Mouse (Mus musculus) right cerebral cortex, postnatal 14 days (tissue): Measurements from ENCODE around the gene Wbp2nl.
A peak's percentile ranks its signal among the peaks of the same experiment; 100 is the strongest.

ENCODE experiments used
- DNase-seq: peaks from one replicate; pipeline ENCODE4 v3.0.0; 2022

Gene Wbp2nl

DNA sequence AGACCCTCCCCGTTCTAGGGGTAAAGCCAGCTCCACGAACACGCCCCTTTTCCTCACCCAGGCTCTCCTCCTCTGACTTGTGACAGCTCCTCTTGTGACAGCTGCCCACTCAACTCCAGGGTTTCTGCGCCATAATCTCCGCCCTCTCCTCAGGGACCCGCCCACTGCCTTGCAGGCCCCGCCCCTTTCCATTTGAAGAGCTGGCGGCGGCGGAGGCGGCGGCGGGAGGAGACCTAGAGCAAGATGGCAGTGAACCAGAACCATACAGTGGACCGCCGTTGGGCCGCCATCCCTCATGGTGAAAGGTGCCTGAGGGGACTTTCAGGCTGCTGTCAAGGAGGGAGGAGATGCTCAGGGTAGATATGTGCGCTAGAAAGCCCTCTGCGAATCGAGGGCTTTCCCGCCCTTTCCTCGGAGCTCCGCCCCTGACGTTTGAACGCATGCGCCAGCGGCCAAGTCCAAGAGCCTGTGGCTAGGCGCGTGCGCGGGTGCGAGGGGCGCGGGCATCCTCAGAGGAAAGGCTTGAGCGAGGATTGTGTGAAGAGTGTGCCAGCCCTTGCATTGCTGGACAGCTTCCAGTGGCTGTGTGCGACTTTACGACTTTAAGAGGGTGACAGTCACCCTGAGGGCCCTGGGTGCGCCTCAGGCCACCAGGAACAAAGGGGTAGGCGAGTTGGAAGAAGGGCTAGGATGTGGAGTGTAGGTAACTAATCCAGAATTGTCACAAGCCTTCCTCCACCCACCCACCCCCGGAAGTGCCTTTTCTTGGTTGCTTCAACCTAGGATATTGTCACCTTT lies at the start of gene Wbp2nl:
TSS of gene Wbp2nl (plus strand) at position 191 of the 798 bp plus-strand sequence.
- no peak for DNase-seq

DNA sequence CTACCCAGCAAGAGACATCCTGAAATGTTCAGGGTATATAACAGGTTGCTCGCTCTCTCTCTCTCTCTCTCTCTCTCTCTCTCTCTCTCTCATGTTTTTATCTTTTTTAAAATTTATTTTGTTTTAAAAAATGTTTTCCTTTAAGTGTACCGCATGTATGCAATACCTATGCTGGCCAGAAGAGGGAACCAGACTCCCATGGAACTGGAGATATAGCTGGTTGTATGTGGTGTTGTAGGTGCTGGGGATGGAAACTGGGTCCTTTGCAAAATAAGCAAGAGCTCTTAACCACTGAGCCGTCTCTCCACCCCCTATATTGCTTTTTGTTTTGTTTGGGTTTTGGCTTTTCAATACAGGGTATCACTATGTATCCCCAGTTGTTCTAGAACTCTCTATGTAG lies 47.2 kb upstream of the Wbp2nl start:
- no peak for DNase-seq

DNA sequence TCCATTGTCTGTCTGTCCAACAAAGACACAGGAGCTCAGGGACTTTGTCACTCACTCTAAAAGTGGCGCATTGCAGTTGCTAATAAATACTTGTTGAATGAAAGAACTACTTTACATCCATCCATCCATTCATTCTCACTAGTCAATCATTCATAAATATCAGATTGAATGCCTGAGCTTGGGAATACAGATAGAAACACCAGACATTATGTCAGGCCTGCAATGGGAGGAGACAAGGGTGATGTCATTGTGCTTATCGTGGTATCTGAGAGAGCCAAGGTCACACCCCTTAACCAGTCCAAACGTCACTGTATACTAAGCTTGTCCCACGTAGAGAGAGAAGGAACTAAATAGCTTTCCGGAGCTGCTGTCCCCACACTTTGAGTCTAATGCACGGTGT lies 46.7 kb upstream of the Wbp2nl start, which contains the start of gene 1500009C09Rik:
TSS of gene 1500009C09Rik (plus strand) at position 301 of the 400 bp plus-strand sequence.
- DNase-seq: no peak

DNA sequence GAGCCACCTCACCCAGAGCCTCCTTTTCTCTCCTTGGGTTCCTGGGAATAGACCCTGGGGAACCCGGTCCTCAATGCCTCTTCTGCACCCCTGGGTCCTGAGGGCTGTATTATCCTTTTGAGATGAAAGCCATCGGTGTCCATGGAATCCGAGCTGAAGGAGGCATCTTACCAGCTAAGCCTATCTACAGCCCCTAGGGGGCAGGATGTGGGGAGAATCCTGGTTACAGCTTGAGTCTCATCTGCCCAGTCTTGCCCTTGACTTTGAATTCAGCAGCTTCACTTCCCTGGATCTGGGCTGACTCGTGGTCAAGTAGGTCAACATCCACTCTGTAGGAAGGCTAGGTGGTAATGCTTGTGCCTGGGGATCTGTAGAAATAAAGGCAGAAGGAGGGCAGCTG lies 43.5 kb upstream of the Wbp2nl start:
- DNase-seq: peak; percentile 42

DNA sequence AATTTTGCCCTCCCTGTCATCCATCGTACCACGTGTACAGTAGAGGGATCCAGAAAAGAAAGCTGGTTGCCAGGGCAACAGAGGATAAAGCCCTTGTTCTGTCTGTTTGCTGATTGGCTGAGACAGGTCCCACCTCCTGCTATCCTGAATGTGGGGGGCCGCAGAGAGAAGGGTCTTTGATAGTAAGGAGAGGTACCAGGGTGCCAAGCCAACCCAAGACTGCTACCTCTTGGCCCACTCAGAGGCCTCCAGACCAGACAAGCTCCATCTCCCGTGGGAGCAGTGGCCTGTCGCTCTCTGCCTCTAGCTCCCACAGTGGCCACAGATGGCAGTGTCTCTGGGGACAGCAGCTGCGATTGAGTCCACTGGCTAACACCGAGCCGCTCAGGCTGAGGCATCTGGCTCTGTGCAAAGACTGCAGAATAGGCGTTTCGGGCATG lies 42.8 kb upstream of the Wbp2nl start:
- peak; percentile 68 for DNase-seq

DNA sequence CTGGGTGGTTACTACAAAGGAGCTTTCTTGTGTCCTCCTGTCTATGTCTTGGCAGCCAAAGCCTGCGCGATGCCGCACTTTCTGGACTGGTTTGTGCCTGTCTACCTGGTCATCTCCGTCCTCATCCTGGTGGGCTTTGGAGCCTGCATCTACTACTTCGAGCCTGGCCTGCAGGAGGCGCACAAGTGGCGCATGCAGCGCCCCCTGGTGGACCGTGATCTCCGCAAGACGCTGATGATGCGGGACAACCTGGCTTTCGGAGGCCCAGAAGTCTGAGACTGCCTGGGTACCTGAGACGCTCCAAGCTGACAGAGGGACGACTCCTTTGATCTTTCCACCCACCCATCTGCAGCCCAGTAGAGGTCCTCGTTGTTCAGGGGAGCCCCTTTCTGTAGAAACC lies 39.2 kb upstream of the Wbp2nl start:
- peak; percentile 90 for DNase-seq

DNA sequence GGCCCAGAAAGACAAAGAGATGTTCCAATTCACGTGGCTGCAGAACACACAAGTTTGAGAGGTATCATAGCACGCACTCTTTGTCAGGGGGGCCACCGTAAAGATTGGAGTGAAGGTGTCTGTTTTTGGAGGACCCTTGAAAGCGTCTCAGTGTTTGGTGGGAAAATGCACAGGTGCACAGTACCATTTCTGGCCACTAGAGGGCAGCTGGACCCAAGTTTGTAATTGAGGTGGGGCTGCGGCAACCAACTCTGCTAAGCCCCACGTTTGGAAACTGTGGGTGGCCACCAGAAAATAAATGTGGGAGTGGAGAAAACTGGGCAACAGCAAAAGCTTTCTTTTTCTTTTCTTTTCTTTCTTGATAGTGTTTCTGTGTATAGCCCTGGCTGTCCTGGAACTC lies 32.4 kb upstream of the Wbp2nl start:
- peak; percentile 73 for DNase-seq

DNA sequence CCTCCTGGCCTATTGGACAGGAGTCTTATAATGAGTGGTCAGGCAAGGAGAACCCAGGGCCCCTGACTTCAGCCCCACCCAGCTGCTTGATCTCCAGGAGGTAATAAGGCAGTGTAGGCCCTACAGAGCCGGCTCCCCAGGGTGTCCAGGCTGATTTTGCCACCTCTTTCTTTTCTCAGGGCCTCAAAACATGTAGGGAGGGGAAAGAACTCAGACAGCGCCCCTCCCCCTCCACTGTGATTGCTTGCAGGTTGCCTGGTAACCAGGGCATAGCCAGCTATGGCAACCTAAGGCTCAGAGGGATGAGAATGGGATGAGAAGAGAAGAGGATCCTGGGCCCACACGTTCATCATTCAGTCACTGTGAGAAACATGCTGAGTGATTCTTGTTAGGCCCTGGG lies 30.6 kb upstream of the Wbp2nl start:
- DNase-seq: peak; percentile 82

DNA sequence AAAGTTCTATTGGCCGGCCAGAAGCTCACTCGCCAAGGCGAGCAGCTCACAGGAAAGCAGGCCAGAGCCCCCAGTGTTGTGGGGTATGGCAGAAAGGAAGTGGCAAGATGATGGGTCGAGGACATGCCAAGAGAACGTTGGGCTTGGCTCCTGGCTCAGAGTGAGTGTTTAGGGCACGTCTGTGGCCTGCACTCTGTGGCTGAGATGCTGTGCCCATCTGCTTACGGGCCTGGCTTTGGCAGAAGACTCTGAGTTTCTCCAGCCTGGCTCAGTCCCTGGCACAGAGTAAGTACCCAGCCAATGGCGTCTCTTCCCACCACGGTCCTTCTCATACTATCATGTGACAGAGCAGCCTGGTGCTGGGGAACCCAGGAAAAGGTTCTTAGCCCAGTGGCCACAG lies 30.0 kb upstream of the Wbp2nl start:
- no peak for DNase-seq

DNA sequence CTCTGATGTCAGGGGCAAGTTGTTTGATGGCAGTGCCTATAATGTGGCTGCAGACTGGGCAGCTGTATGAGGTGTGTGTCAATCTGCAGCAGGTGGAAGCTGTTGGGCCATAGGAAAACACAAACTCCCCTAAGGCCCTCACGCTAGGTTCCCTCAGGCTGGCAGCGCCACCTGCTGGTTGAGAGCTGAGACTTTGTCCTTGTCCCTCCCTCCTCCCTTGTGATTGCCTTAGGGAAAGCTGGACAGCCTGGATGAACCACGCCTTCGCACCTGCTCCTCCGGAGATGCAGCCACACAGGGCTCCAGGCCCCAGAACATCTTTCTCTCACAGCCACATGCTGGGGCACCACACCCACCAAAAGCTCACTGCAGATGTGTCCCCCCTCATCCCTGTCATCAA lies 27.6 kb upstream of the Wbp2nl start:
- peak; percentile 88 for DNase-seq

DNA sequence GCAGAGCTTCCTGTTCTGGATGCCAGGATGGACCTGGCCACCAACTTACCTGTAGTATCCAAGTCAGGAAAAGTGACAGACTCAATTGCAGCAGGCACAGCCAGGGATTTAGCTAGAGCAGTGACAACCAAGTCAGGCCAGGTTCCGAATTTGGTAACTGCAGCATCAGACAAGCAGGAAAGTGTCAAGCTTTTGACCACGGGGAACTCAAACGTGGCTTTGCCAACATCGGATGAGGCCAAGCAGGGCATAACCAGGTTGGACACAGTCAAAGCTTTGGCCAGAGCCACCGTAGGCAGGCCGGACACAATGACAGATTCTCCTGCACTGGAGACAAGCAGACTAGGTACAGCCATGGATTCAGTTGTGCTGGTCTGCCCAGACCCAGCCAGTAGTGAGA lies 26.5 kb upstream of the Wbp2nl start:
- DNase-seq: no peak

DNA sequence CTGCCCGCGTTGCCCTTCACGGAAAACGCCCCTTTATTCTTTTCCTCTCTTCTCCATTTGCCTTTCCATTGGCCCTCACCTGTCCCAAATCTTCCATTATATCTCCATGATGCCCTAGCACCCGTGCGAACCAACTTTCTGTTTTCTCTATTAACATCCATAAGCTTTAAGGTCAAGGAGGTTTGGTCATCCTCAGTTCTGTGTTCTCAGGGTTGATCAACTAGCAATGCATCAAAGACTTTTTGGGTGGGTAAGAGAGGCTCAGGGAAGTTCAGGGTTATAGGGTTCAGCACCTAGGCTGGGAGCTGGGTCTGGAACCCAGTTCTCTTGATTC lies 24.2 kb upstream of the Wbp2nl start, which contains the start of gene Sept3:
TSS of gene Sept3 (plus strand) at position 301 of the 334 bp plus-strand sequence.
- DNase-seq: no peak

DNA sequence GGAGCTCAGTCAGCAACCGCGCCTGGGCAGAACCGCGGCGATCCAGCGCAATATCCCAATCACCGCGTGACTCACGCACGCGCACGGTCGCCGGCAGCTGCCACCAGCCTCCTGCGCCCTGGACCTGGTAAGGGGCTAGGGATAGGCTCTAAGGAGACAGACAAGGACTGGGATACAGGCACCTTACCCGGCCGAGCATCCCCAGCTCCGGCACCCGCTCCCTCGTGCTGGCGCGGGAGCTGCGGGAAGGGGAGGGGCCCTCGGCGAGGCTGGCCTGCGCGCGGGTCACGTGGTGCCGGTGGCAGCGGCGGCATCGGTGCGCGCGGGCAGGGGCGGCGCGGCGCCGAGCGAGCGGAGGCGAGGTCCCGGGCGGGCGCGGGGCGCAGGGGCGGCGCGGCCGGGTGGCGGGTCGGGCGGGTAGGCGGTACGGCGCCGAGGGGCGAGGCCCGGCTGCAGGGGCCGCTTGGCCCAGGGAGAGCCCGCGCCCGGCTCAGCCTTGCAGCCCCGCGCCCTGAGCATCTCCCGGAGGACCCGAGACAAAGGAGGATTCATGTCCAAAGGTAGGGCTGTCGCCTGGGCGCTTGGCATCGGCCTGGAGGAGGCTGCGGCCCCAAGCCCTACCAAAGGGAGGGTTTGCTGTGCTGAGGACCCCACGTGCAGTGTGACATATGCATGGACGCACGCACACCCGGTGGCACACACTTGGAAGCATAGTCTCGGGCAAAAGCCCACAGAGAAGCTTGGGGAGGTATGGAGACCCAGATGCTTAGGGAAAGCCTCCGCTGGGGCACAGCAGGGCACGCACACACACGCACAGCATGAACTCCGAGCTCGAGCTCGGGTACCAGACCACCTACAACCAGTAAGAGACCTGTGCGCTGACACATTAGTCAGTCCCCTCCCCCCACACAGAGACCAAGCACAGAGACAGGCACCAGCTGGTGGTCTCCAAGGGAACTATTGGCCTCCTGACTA lies 23.5 kb upstream of the Wbp2nl start:
- DNase-seq: peak; percentile 80

DNA sequence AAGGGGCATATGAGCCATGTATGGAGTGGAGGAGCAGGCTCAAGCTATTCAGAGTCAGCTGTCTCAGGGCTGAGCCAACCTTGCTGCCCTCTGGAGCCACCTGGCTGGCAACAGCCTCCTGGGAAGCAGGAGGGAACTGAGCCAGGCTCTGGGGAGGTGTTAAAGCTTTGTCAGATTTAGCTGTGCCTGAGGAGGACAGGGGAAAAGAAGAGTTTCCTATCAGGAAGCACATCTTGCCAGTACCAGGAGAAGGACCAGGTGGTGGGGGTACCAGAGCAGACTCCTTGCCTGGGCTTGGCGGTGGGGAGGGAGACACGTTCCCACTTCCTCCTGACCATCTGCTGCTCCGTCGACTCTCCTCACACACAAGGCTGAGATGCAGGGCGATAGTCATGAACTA lies 21.2 kb upstream of the Wbp2nl start:
- peak; percentile 37 for DNase-seq

DNA sequence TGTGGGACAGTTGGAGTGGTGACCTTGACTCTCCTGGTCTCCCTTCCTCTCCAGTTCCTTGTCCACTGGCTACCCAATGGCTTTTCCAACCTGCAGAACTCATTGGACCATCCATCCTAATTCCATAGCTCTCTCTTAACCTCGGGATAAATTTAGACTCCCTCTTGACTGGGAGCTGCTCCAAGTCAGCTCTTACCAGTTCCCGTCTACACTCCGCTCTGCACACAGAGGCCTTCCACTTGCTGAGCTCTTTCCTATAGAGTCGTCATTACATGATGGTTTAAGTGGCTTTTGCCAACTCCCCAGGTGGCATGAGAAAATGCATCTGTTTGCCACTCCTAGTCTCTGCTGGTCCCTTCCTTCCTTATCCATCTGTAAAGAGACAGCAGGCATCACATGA lies 18.1 kb upstream of the Wbp2nl start:
- DNase-seq: no peak

DNA sequence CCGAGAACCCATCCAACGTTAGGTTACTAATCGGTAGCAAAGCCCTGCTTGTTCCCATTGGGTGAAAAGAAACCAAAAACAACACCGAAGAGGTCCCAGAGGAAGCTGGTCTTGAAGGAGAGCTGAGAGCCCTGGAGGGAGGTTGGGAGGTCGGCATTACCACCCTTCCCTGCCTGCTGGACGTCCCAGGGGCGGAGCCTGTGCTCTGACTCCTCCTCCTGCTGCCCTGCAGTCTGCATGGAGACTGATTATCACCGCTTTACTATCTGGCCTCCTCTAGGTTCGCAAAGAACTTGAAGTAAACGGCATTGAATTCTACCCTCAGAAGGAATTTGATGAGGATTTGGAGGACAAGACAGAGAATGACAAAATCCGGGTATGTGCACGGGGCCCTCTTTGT lies 12.6 kb upstream of the Wbp2nl start:
- DNase-seq: no peak

DNA sequence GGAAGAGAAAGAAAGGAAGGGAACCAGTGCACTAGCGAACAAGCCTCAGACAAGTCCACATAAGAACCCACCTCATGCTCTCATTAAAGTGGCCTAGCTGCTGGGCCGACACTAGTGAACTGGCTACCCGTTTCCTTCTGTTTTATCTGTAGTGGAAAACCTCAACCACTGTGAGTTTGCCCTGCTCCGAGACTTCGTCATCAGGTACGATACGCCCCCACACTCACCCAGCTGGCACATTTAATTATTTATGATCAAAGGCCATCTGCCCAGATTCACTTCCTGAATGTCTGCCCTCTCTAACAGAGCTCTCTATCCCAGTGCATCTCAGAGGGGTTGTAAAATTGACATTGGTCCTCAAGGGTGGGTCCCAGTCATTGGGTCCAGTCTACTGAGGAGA lies 8.5 kb upstream of the Wbp2nl start:
- no peak for DNase-seq

DNA sequence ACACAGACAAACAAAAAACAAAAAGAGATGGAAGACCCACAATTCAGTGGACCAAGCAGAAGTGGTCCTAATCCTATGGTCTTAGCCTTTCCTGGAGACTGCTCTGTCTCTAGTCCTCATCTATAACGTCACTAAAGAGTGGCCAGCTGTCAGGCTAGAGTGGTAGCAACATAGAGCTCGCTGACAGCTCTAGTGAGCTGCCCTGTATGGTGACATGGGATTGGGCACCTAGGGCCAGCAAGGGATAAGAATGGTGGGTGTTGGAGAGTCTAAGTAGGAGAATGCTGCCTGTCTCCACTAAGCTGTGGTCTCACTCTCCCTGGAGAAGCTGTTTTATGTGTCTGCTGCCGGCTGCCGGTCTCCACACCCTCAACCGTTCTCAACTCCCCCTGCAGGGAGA lies 5.9 kb upstream of the Wbp2nl start:
- no peak for DNase-seq

DNA sequence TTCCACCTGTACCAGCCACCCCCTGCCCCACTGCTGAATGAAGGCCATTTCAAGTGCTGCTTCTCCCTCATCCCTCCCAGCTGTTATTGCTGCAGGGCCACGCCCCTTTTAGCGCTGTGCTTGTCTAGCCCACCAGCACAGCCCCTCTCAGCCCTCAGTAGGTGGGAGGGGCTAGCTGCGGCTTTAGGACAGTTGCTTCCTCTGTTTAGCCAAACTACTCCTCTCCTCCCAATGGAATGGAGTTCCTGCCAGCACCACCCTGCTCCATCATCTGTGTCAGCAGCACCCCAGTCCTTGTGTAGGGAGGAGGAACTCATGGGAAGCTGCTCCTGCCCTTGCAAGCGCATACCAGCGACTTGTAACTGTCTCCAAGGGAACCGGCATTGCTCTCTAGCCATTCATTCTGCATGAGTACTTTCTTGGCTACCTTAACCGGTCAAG lies 5.5 kb upstream of the Wbp2nl start:
- no peak for DNase-seq

DNA sequence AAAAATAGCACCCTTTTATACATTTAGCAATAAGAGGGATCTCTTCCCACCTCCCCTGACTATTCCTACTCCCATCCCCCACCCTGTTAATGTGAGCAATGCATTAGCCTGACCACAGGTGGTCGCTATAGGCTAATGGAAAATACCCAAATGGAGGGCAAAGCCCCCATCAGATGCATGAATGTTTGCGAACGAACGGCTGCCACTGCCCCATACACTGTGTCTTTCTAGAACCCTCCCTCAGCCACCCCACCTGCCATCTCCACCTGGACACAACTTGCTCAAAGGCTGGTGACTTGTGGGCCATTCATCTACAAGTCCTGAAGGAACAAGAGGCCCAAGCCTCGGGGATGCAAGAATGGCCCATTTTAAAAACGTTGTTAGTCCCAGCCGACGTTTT lies 4.7 kb upstream of the Wbp2nl start:
- DNase-seq: no peak

DNA sequence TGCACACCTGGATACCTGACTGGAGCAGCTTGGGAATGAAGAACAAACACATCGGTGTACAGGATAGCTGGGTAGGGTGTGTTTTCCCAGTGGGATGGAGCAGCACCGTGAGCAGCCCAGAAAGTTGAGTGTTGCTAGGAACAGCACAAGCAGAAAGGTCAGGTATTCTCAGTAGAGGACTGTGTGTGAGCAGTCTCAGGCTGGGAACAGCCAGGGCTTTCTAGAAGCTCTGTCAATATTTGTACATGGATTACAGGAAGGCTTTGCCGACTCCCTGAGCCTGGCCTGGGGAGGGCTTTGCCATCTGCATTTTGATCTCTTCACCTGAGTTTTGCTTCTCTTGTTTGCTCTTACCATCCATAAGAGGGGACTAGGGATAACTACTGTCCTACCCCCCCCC lies 8.4 kb downstream of the Wbp2nl start:
- no peak for DNase-seq

DNA sequence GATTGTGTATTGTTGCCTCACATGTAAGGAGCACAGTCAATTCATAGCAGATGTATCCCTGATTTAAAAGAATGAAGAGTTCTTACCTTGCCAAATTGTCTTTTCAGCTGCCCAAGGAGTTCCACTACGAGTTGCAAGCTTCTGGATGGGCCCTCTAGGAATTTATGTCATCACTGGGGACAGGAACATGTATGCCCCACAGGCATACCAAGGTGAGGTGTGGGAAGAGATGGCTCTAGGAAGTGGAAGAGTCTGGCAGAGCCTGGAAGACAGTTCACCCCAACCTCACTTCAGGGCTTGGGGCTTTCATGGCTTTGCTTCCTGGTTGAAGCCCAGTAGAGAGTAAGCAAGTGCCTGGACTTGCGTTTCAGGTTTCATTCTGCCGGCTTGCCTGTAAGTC lies 9.7 kb downstream of the Wbp2nl start:
- DNase-seq: no peak

DNA sequence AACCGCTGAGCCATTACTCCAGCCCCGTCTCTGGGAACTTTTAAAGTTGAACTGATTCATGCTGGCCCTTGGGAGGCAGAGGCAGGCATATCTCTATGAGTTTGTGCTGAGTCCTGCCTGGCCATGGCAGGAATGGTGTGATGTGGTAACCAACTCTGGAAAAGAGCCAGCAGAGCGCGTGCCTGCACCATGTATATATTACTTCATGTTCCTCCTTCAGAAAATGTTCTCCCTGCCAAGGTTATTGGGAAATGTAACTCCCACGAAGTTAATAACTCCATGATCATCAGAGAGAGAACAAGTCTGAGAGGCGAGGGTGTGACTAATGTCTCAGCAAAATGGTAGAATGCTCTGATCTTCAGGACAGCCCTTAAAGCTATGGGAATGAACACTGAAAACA lies 19.1 kb downstream of the Wbp2nl start:
- no peak for DNase-seq

DNA sequence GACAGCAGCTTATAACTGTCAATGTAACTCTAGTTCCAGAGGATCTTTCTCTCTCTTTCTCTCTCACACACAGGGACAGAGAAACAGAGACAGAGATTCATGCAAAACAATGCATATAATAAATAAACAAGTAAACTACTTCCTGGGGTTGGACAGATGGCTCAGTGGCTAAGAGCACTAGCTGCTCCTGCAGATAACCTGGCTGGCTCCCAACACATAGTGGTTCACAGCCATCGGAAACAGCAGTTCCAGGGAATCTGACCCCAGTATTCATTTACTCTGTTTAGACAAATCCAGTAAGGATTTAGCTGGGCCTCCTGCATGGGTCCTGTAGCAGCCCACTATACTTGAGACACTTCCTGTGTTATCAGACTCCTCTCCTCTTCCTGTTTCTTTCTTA lies 20.9 kb downstream of the Wbp2nl start:
- no peak for DNase-seq
